9 mouse cellular contexts compared by ENCODE assay signal in the genomic region with DNA sequence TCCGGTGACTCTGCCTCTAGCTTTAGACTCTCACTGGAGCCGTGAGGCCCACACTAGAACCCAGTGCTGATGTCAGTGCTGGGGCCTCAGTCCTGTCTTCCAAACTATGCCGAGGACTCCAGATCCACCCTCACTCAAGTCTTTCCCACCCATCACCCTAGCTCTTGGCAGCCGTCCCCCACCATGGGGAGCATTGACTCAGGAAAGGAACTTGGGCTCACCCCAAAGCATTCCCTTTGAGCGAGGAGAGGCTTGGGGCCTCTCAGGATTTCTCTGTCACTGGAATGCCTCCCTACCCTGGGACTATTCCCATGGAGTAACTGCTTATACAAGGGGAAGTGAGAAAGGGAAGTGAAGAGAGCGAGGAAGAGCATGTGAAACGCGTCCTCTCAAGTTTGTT. TPM values are rescaled to one million over a fixed set of nuclear protein-coding genes. Genes with fewer than 3 reads are reported as not detected.
DNase-seq lines count a peak whose midpoint lies in the region; ATAC-seq and TF ChIP-seq lines count a peak whose summit lies in the region.
"Had no signal": no experiment of that assay in that cellular context is flagged by ENCODE, and none has a peak within 500 bp of the region (broad histone marks: within the 10 kb centered on the region; RNA-seq: fewer than 3 reads in every experiment).

No protein-coding gene starts in this region.

- no peak overlapping the region for H3ac ChIP-seq in myocyte (ENCODE audit: control insufficient read depth, insufficient read length)

- no peak overlapping the region for H3K4me2 ChIP-seq in intestine, embryonic 14.5 days (ENCODE audit: low read length)
- H3K4me2 ChIP-seq in myocyte (ENCODE audit: low read depth): peak overlapping the region; percentile 83

- DNase-seq in lung, adult 18-20 months: peak; percentile 58 to 62
- DNase-seq in lung, postnatal 25 days (ENCODE audit: low spot score): no peak
- DNase-seq in intestine, embryonic 14.5 days (ENCODE audit: low spot score): no peak
- DNase-seq in embryo, embryonic 10.5 days (ENCODE audit: low spot score): no peak

- peaks cover 16% of the 10 kb centered on the region for H3K4me1 ChIP-seq in intestine, embryonic 14.5 days (replicated peaks; ENCODE audit: control insufficient read depth, insufficient read depth, low read length)

- 54% methylated on average over 8 of the region's 8 CpGs for WGBS in intestine, embryonic 14.5 days

- H3K27me3 ChIP-seq in intestine, embryonic 14.5 days (replicated peaks; ENCODE audit: control insufficient read depth, insufficient read depth, low read length): no peaks in the 10 kb centered on the region
- no peaks in the 10 kb centered on the region for H3K27me3 ChIP-seq in myocyte (ENCODE audit: control insufficient read depth, insufficient read depth, insufficient read length)

- peaks cover 67% of the 10 kb centered on the region for H3K36me3 ChIP-seq in intestine, embryonic 14.5 days (ENCODE audit: control insufficient read depth, insufficient read depth, low read length)
- peaks cover 3% of the 10 kb centered on the region for H3K36me3 ChIP-seq in myocyte (ENCODE audit: control insufficient read depth, insufficient read depth)

- H3K4me3 ChIP-seq in intestine, embryonic 14.5 days (ENCODE audit: low read depth, low read length): no peak overlapping the region
- no peak overlapping the region for H3K4me3 ChIP-seq in myocyte

- no peaks in the 10 kb centered on the region for H3K9me3 ChIP-seq in intestine, embryonic 14.5 days (ENCODE audit: control insufficient read depth, low read length)

- 0 out of 2 replicates have a peak, but pooled peaks have one; percentile 6 for ATAC-seq in granulocyte monocyte progenitor cell, adult 5-6 weeks (replicated peaks; ENCODE audit: poor library complexity, severe bottlenecking)
- no peak for ATAC-seq in intestine, embryonic 14.5 days (replicated peaks; ENCODE audit: low FRiP score, low TSS enrichment, low read depth)
- ATAC-seq in activated CD4-positive, CD25-positive, alpha-beta regulatory T cell, adult 4 months: no peak
- no peak for ATAC-seq in inflammation-experienced regulatory T-cells, adult 6 months

- TF ChIP-seq POLR2A in myocyte (IDR thresholded peaks at IDR 0.05; ENCODE audit: insufficient read length, low read depth): no peak

- H3K79me2 ChIP-seq in myocyte (ENCODE audit: control insufficient read depth, insufficient read depth): no peaks in the 10 kb centered on the region

- H3K9ac ChIP-seq in intestine, embryonic 14.5 days (ENCODE audit: low read length): no peak overlapping the region

- H3K27ac ChIP-seq in intestine, embryonic 14.5 days (ENCODE audit: low read depth): peak overlapping the region; percentile 29; the same call in 1 of the 2 replicates

TF ChIP-seq in myocyte, 11 proteins besides CTCF, POLR2A, EP300 and RAD21:
- no peak for TF ChIP-seq MYOG (IDR thresholded peaks at IDR 0.05; ENCODE audit: control insufficient read depth in 1 of 3, insufficient read depth in 1 of 3, insufficient read length in 2 of 3, low read depth in 2 of 3)
- no peak for TF ChIP-seq MYOD1 (IDR thresholded peaks at IDR 0.05; ENCODE audit: control insufficient read depth in 1 of 3, insufficient read length in 2 of 3, low read depth in 2 of 3)
- no peak for TF ChIP-seq POLR2AphosphoS2 (IDR thresholded peaks at IDR 0.05; ENCODE audit: insufficient read length, low read depth)
- no peak for TF ChIP-seq SRF (IDR thresholded peaks at IDR 0.05; ENCODE audit: control insufficient read depth, insufficient read length, low read depth)
- no peak for TF ChIP-seq E2F4 (IDR thresholded peaks at IDR 0.05; ENCODE audit: insufficient read depth)
- no peak for TF ChIP-seq REST (IDR thresholded peaks at IDR 0.05; ENCODE audit: insufficient read depth, insufficient read length)
- TF ChIP-seq USF1 (IDR thresholded peaks at IDR 0.05; ENCODE audit: low read depth): no peak
- no peak for TF ChIP-seq CEBPB (IDR thresholded peaks at IDR 0.05; ENCODE audit: insufficient read depth, poor library complexity, severe bottlenecking)
- no peak for TF ChIP-seq TCF12 (IDR thresholded peaks at IDR 0.05; ENCODE audit: insufficient read depth, poor library complexity, severe bottlenecking)
- no peak for TF ChIP-seq MAX (IDR thresholded peaks at IDR 0.05; ENCODE audit: low read depth)
- TF ChIP-seq TCF3 (IDR thresholded peaks at IDR 0.05; ENCODE audit: insufficient read length, low read depth): no peak

RNA-seq across cellular contexts. Expression of a gene that starts 18.1 kb away (rescaled TPM):
- total RNA-seq in granulocyte monocyte progenitor cell, adult 5-6 weeks (2014; fragmentation: Nextera tagmentation): 122 and 129 TPM in 2 replicates
- 56.9 and 64.9 TPM in 2 replicates for total RNA-seq in granulocyte monocyte progenitor cell, adult 5-6 weeks (2017)
- 84.4 and 87.9 TPM in 2 replicates for polyA plus RNA-seq in intestine, embryonic 14.5 days (2014; fragmentation: Nextera tagmentation; extraction: Ambion mirVana)
- polyA plus RNA-seq in myocyte (2012; fragmentation: generic; extraction: Trizol): 11.9 TPM
- 10 to 100 TPM; 16.5 to 17.5 TPM for polyA plus RNA-seq in activated CD4-positive, CD25-positive, alpha-beta regulatory T cell, adult 4 months (2017; shearing (Covaris generic))
- polyA plus RNA-seq in inflammation-experienced regulatory T-cells, adult 6 months (2017; shearing (Covaris generic)): 10 to 100 TPM; 14.2 to 20.4 (median 14.7) TPM

RNA-seq across cellular contexts. Expression of a gene that starts 21.3 kb away (rescaled TPM):
- total RNA-seq in granulocyte monocyte progenitor cell, adult 5-6 weeks (2014; fragmentation: Nextera tagmentation): 0.23 TPM in 1 of 2 replicates, not detected in the other
- not detected in 2 replicates for total RNA-seq in granulocyte monocyte progenitor cell, adult 5-6 weeks (2017)
- 7.0 and 9.3 TPM in 2 replicates for polyA plus RNA-seq in intestine, embryonic 14.5 days (2014; fragmentation: Nextera tagmentation; extraction: Ambion mirVana)
- polyA plus RNA-seq in myocyte (2012; fragmentation: generic; extraction: Trizol): 16.2 TPM
- under 1 TPM in 1 of 2 experiments, not detected in 1; 0.25 TPM for polyA plus RNA-seq in activated CD4-positive, CD25-positive, alpha-beta regulatory T cell, adult 4 months (2017; shearing (Covaris generic))
- under 1 TPM in 2 of 3 experiments, not detected in 1; 0.32 to 0.52 TPM for polyA plus RNA-seq in inflammation-experienced regulatory T-cells, adult 6 months (2017; shearing (Covaris generic))

RNA-seq across cellular contexts. Expression of a gene that starts 33.1 kb away (rescaled TPM):
- total RNA-seq in granulocyte monocyte progenitor cell, adult 5-6 weeks (2014; fragmentation: Nextera tagmentation): 97.3 and 126 TPM in 2 replicates
- total RNA-seq in granulocyte monocyte progenitor cell, adult 5-6 weeks (2017): 62.7 and 108 TPM in 2 replicates
- polyA plus RNA-seq in intestine, embryonic 14.5 days (2014; fragmentation: Nextera tagmentation; extraction: Ambion mirVana): 131 and 145 TPM in 2 replicates
- polyA plus RNA-seq in myocyte (2012; fragmentation: generic; extraction: Trizol): 78.5 TPM
- 100 to 1,000 TPM; 123 to 178 TPM for polyA plus RNA-seq in activated CD4-positive, CD25-positive, alpha-beta regulatory T cell, adult 4 months (2017; shearing (Covaris generic))
- 100 to 1,000 TPM; 157 to 198 (median 189) TPM for polyA plus RNA-seq in inflammation-experienced regulatory T-cells, adult 6 months (2017; shearing (Covaris generic))

RNA-seq across cellular contexts. Expression of a gene that starts 40.1 kb away (rescaled TPM):
- total RNA-seq in granulocyte monocyte progenitor cell, adult 5-6 weeks (2014; fragmentation: Nextera tagmentation): not detected in 2 replicates
- not detected in 2 replicates for total RNA-seq in granulocyte monocyte progenitor cell, adult 5-6 weeks (2017)
- not detected in 2 replicates for polyA plus RNA-seq in intestine, embryonic 14.5 days (2014; fragmentation: Nextera tagmentation; extraction: Ambion mirVana)
- not detected for polyA plus RNA-seq in myocyte (2012; fragmentation: generic; extraction: Trizol)
- not detected for polyA plus RNA-seq in activated CD4-positive, CD25-positive, alpha-beta regulatory T cell, adult 4 months (2017; shearing (Covaris generic))
- polyA plus RNA-seq in inflammation-experienced regulatory T-cells, adult 6 months (2017; shearing (Covaris generic)): not detected
- total RNA-seq: layer of hippocampus, adult 18-20 months had no signal

RNA-seq across cellular contexts. Expression of a gene that starts 51.9 kb away (rescaled TPM):
- 1.1 and 2.5 TPM in 2 replicates for total RNA-seq in granulocyte monocyte progenitor cell, adult 5-6 weeks (2014; fragmentation: Nextera tagmentation)
- total RNA-seq in granulocyte monocyte progenitor cell, adult 5-6 weeks (2017): 2.3 and 4.4 TPM in 2 replicates
- polyA plus RNA-seq in intestine, embryonic 14.5 days (2014; fragmentation: Nextera tagmentation; extraction: Ambion mirVana): 2.0 and 2.1 TPM in 2 replicates
- 0.31 TPM for polyA plus RNA-seq in myocyte (2012; fragmentation: generic; extraction: Trizol)
- polyA plus RNA-seq in activated CD4-positive, CD25-positive, alpha-beta regulatory T cell, adult 4 months (2017; shearing (Covaris generic)): under 1 TPM; 0.29 to 0.58 TPM
- polyA plus RNA-seq in inflammation-experienced regulatory T-cells, adult 6 months (2017; shearing (Covaris generic)): 1 to 10 TPM in 1 of 3 experiments, under 1 TPM in 2; 0.36 to 1.1 (median 0.66) TPM

Comparison
In these comparisons a context has a peak if more than half of its experiments do, and no peak if none do; other contexts are left out.
1. DNase-seq: peak in lung, adult 18-20 months (2 of 2); none in lung, postnatal 25 days (single experiment), intestine, embryonic 14.5 days (single experiment) and embryo, embryonic 10.5 days (single experiment).